Mouse (Mus musculus): ENCODE results near the gene Gucy2g. TPM values are rescaled to one million over a fixed set of nuclear protein-coding genes. Genes with fewer than 3 reads are reported as not detected.
A peak's percentile ranks its signal among the peaks of the same experiment; 100 is the strongest.

Gucy2g gene
- polyA plus RNA-seq, 1 experiment from 2014 or later: 0.17 TPM

- Histone ChIP-seq H3K4me3 (ENCODE audit: low read depth, low read length) (no peak overlapping the region), H3K9me3 (ENCODE audit: control insufficient read depth) (no peaks in the 10 kb centered on the region), H3K27me3 (replicated peaks; ENCODE audit: control insufficient read depth, insufficient read depth, low read length) (no peaks in the 10 kb centered on the region)
Observed at GRCm38 (mm10) chr19:55236564-55236963, 4.5 kb downstream of the Gucy2g start.

GRCm38 (mm10) chr19:55236026-55236425, 5.0 kb downstream of the Gucy2g start:
- no peaks in the 10 kb centered on the region for H3K4me1 ChIP-seq (replicated peaks; ENCODE audit: control insufficient read depth, insufficient read depth, low read length)
- no peak overlapping the region for H3K4me2 ChIP-seq (replicated peaks; ENCODE audit: low read depth)
- 26% methylated on average over 2 of the region's 2 CpGs for WGBS
- no peaks in the 10 kb centered on the region for H3K36me3 ChIP-seq (ENCODE audit: control insufficient read depth, insufficient read depth)
- H3K27me3 ChIP-seq (replicated peaks; ENCODE audit: control insufficient read depth, insufficient read depth, low read length): no peaks in the 10 kb centered on the region
- H3K27ac ChIP-seq (ENCODE audit: low read depth, low read length): no peak overlapping the region
- no peak for ATAC-seq
- TF ChIP-seq CTCF (IDR thresholded peaks at IDR 0.05; ENCODE audit: low read depth): no peak
- H3K4me3 ChIP-seq (ENCODE audit: low read depth, low read length): no peak overlapping the region
- no peak overlapping the region for H3K9ac ChIP-seq (ENCODE audit: low read depth, low read length)
- no peaks in the 10 kb centered on the region for H3K9me3 ChIP-seq (ENCODE audit: control insufficient read depth)

More at GRCm38 (mm10) chr19:55236564-55236963, 4.5 kb downstream of the Gucy2g start:
- no peak overlapping the region for H3K4me2 ChIP-seq (replicated peaks; ENCODE audit: low read depth)
- H3K9ac ChIP-seq (ENCODE audit: low read depth, low read length): no peak overlapping the region
- WGBS: 69% methylated on average over 5 of the region's 5 CpGs
- TF ChIP-seq CTCF (IDR thresholded peaks at IDR 0.05; ENCODE audit: low read depth): no peak
- H3K4me1 ChIP-seq (replicated peaks; ENCODE audit: control insufficient read depth, insufficient read depth, low read length): no peaks in the 10 kb centered on the region
- H3K36me3 ChIP-seq (ENCODE audit: control insufficient read depth, insufficient read depth): no peaks in the 10 kb centered on the region
- no peak overlapping the region for H3K27ac ChIP-seq (ENCODE audit: low read depth, low read length)
- no peak for ATAC-seq

GRCm38 (mm10) chr19:55232136-55232535, 8.9 kb downstream of the Gucy2g start:
- Histone ChIP-seq H3K9me3 (ENCODE audit: control insufficient read depth) (no peaks in the 10 kb centered on the region), H3K9ac (ENCODE audit: low read depth, low read length) (no peak overlapping the region), H3K27ac (ENCODE audit: low read depth, low read length) (peak overlapping the region; percentile 68), H3K27me3 (replicated peaks; ENCODE audit: control insufficient read depth, insufficient read depth, low read length) (no peaks in the 10 kb centered on the region), H3K4me1 (replicated peaks; ENCODE audit: control insufficient read depth, insufficient read depth, low read length) (no peaks in the 10 kb centered on the region), H3K4me3 (ENCODE audit: low read depth, low read length) (no peak overlapping the region), H3K4me2 (replicated peaks; ENCODE audit: low read depth) (no peak overlapping the region), H3K36me3 (ENCODE audit: control insufficient read depth, insufficient read depth) (no peaks in the 10 kb centered on the region)
- no peak for TF ChIP-seq CTCF (IDR thresholded peaks at IDR 0.05; ENCODE audit: low read depth)
- 16% methylated on average over 8 of the region's 8 CpGs for WGBS
- peak; percentile 94 for ATAC-seq

GRCm38 (mm10) chr19:55231081-55231480, 10.0 kb downstream of the Gucy2g start:
- no peak for ATAC-seq
- Histone ChIP-seq H3K4me3 (ENCODE audit: low read depth, low read length) (no peak overlapping the region), H3K4me2 (replicated peaks; ENCODE audit: low read depth) (no peak overlapping the region), H3K27me3 (replicated peaks; ENCODE audit: control insufficient read depth, insufficient read depth, low read length) (no peaks in the 10 kb centered on the region), H3K9me3 (ENCODE audit: control insufficient read depth) (no peaks in the 10 kb centered on the region), H3K27ac (ENCODE audit: low read depth, low read length) (peak overlapping the region; percentile 66), H3K4me1 (replicated peaks; ENCODE audit: control insufficient read depth, insufficient read depth, low read length) (no peaks in the 10 kb centered on the region), H3K9ac (ENCODE audit: low read depth, low read length) (no peak overlapping the region), H3K36me3 (ENCODE audit: control insufficient read depth, insufficient read depth) (no peaks in the 10 kb centered on the region)
- 60% methylated on average over 10 of the region's 10 CpGs for WGBS
- TF ChIP-seq CTCF (IDR thresholded peaks at IDR 0.05; ENCODE audit: low read depth): no peak

- ATAC-seq: no peak
- WGBS: 80% methylated on average over 7 of the region's 7 CpGs
Observed at GRCm38 (mm10) chr19:55227135-55227534, 13.9 kb downstream of the Gucy2g start.

GRCm38 (mm10) chr19:55226621-55227020, 14.4 kb downstream of the Gucy2g start:
- Histone ChIP-seq H3K4me2 (replicated peaks; ENCODE audit: low read depth) (no peak overlapping the region), H3K4me1 (replicated peaks; ENCODE audit: control insufficient read depth, insufficient read depth, low read length) (no peaks in the 10 kb centered on the region), H3K36me3 (ENCODE audit: control insufficient read depth, insufficient read depth) (no peaks in the 10 kb centered on the region), H3K9me3 (ENCODE audit: control insufficient read depth) (no peaks in the 10 kb centered on the region), H3K9ac (ENCODE audit: low read depth, low read length) (no peak overlapping the region), H3K27me3 (replicated peaks; ENCODE audit: control insufficient read depth, insufficient read depth, low read length) (no peaks in the 10 kb centered on the region), H3K4me3 (ENCODE audit: low read depth, low read length) (no peak overlapping the region), H3K27ac (ENCODE audit: low read depth, low read length) (no peak overlapping the region)
- no peak for ATAC-seq
- WGBS: 79% methylated on average over 5 of the region's 5 CpGs
- no peak for TF ChIP-seq CTCF (IDR thresholded peaks at IDR 0.05; ENCODE audit: low read depth)

More at GRCm38 (mm10) chr19:55227135-55227534, 13.9 kb downstream of the Gucy2g start:
- H3K36me3 ChIP-seq (ENCODE audit: control insufficient read depth, insufficient read depth): no peaks in the 10 kb centered on the region
- H3K4me1 ChIP-seq (replicated peaks; ENCODE audit: control insufficient read depth, insufficient read depth, low read length): no peaks in the 10 kb centered on the region
- H3K4me3 ChIP-seq (ENCODE audit: low read depth, low read length): no peak overlapping the region
- peak; percentile 53 for TF ChIP-seq CTCF (IDR thresholded peaks at IDR 0.05; ENCODE audit: low read depth)
- no peak overlapping the region for H3K4me2 ChIP-seq (replicated peaks; ENCODE audit: low read depth)
- H3K9me3 ChIP-seq (ENCODE audit: control insufficient read depth): no peaks in the 10 kb centered on the region
- H3K27me3 ChIP-seq (replicated peaks; ENCODE audit: control insufficient read depth, insufficient read depth, low read length): no peaks in the 10 kb centered on the region
- no peak overlapping the region for H3K27ac ChIP-seq (ENCODE audit: low read depth, low read length)
- H3K9ac ChIP-seq (ENCODE audit: low read depth, low read length): no peak overlapping the region

GRCm38 (mm10) chr19:55222268-55222667, 18.8 kb downstream of the Gucy2g start:
- 91% methylated on average over 9 of the region's 9 CpGs for WGBS
- no peak overlapping the region for H3K4me3 ChIP-seq (ENCODE audit: low read depth, low read length)
- H3K9ac ChIP-seq (ENCODE audit: low read depth, low read length): no peak overlapping the region
- no peaks in the 10 kb centered on the region for H3K4me1 ChIP-seq (replicated peaks; ENCODE audit: control insufficient read depth, insufficient read depth, low read length)
- H3K27me3 ChIP-seq (replicated peaks; ENCODE audit: control insufficient read depth, insufficient read depth, low read length): no peaks in the 10 kb centered on the region
- TF ChIP-seq CTCF (IDR thresholded peaks at IDR 0.05; ENCODE audit: low read depth): no peak
- ATAC-seq: no peak
- no peaks in the 10 kb centered on the region for H3K36me3 ChIP-seq (ENCODE audit: control insufficient read depth, insufficient read depth)
- no peak overlapping the region for H3K4me2 ChIP-seq (replicated peaks; ENCODE audit: low read depth)
- no peaks in the 10 kb centered on the region for H3K9me3 ChIP-seq (ENCODE audit: control insufficient read depth)
- no peak overlapping the region for H3K27ac ChIP-seq (ENCODE audit: low read depth, low read length)
